23 mouse cellular contexts compared by ENCODE assay signal in genomic region chr2:7826272-7826671, GRCm38 (mm10).
DNase-seq lines count a peak whose midpoint lies in the region; ATAC-seq and TF ChIP-seq lines count a peak whose summit lies in the region.
"Had no signal": no experiment of that assay in that cellular context is flagged by ENCODE, and none has a peak within 500 bp of the region (broad histone marks: within the 10 kb centered on the region; RNA-seq: fewer than 3 reads in every experiment).

No protein-coding gene starts in this region.

- no peak for TF ChIP-seq CTCF in layer of hippocampus, adult 2 months (conservative IDR thresholded peaks at IDR 0.05)
- no peak for TF ChIP-seq CTCF in midbrain, postnatal 0 days (IDR thresholded peaks at IDR 0.05)

- no peak overlapping the region for H3K4me3 ChIP-seq in hindbrain, embryonic 14.5 days (replicated peaks; ENCODE audit: low read length)
- no peak overlapping the region for H3K4me3 ChIP-seq in hindbrain, embryonic 12.5 days
- no peak overlapping the region for H3K4me3 ChIP-seq in layer of hippocampus, adult 2 months
- H3K4me3 ChIP-seq in midbrain, postnatal 0 days (ENCODE audit: low read depth, low read length), result no peak overlapping the region
- H3K4me3 ChIP-seq: embryonic facial prominence, embryonic 13.5 days; heart, embryonic 13.5 days; neural tube, embryonic 12.5 days had no signal

- H3K4me2 ChIP-seq in hindbrain, embryonic 14.5 days (replicated peaks), result no peak overlapping the region
- no peak overlapping the region for H3K4me2 ChIP-seq in hindbrain, embryonic 12.5 days (replicated peaks)
- H3K4me2 ChIP-seq in midbrain, postnatal 0 days (ENCODE audit: low read depth, low read length, poor library complexity, severe bottlenecking), result no peak overlapping the region
- H3K4me2 ChIP-seq: embryonic facial prominence, embryonic 13.5 days; heart, embryonic 13.5 days; neural tube, embryonic 12.5 days had no signal

- ATAC-seq in hindbrain, embryonic 14.5 days (ENCODE audit: low FRiP score), result no peak
- no peak for ATAC-seq in hindbrain, embryonic 12.5 days (ENCODE audit: low FRiP score)
- ATAC-seq in midbrain, postnatal 0 days (ENCODE audit: low FRiP score), result no peak
- no peak for ATAC-seq in cerebellum, adult (ENCODE audit: insufficient number of reproducible peaks, low FRiP score, low TSS enrichment)
- ATAC-seq: forebrain, embryonic 16.5 days; hindbrain, embryonic 16.5 days; intestine, postnatal 0 days had no signal

- DNase-seq in hindbrain, embryonic 14.5 days (ENCODE audit: low spot score), result peak; percentile 28
- DNase-seq in right cerebral cortex, adult 18-20 months, result peak; percentile 17
- no peak for DNase-seq in right cerebral cortex, postnatal 25 days
- DNase-seq in layer of hippocampus, adult 2 months (ENCODE audit: low spot score in 2 of 2), result peak; percentile 17 to 30
- DNase-seq in midbrain, postnatal 0 days (ENCODE audit: low spot score), result peak; percentile 19
- DNase-seq in yolk sac, embryonic 10.5 days (ENCODE audit: low spot score), result no peak
- DNase-seq: B cell, adult 2 months; cerebellum, adult 9-11 months; gastrocnemius, postnatal 10 days; heart, adult 18-20 months; left cerebral cortex, postnatal 4 days; lung, adult 18-20 months; lung, postnatal 14 days; thymus, postnatal 14 days had no signal

- 63% methylated on average over 7 of the region's 7 CpGs for WGBS in hindbrain, embryonic 14.5 days
- 73% methylated on average over 7 of the region's 7 CpGs for WGBS in hindbrain, embryonic 12.5 days
- WGBS in midbrain, postnatal 0 days, result 56% methylated on average over 7 of the region's 7 CpGs

- no peak overlapping the region for H3K27ac ChIP-seq in hindbrain, embryonic 14.5 days
- H3K27ac ChIP-seq in hindbrain, embryonic 12.5 days, result no peak overlapping the region
- peak overlapping the region; percentile 36; the same call in 1 of the 2 replicates for H3K27ac ChIP-seq in layer of hippocampus, adult 2 months
- H3K27ac ChIP-seq in midbrain, postnatal 0 days (ENCODE audit: low read depth, low read length), result no peak overlapping the region
- H3K27ac ChIP-seq: embryonic facial prominence, embryonic 13.5 days; heart, embryonic 13.5 days; kidney, postnatal 0 days; neural tube, embryonic 12.5 days had no signal

- H3K36me3 ChIP-seq in hindbrain, embryonic 14.5 days (replicated peaks; ENCODE audit: control insufficient read depth, insufficient read depth), result no peaks in the 10 kb centered on the region
- no peaks in the 10 kb centered on the region for H3K36me3 ChIP-seq in hindbrain, embryonic 12.5 days
- no peaks in the 10 kb centered on the region for H3K36me3 ChIP-seq in midbrain, postnatal 0 days (ENCODE audit: insufficient read depth, low read length)
- H3K36me3 ChIP-seq: embryonic facial prominence, embryonic 13.5 days; heart, embryonic 13.5 days; neural tube, embryonic 12.5 days had no signal

- no peaks in the 10 kb centered on the region for H3K27me3 ChIP-seq in hindbrain, embryonic 14.5 days (ENCODE audit: control insufficient read depth, insufficient read depth, low read length)
- H3K27me3 ChIP-seq in hindbrain, embryonic 12.5 days, result no peaks in the 10 kb centered on the region
- H3K27me3 ChIP-seq in midbrain, postnatal 0 days (ENCODE audit: insufficient read depth, low read length), result no peaks in the 10 kb centered on the region
- H3K27me3 ChIP-seq: embryonic facial prominence, embryonic 13.5 days; heart, embryonic 13.5 days; neural tube, embryonic 12.5 days had no signal

- no peak overlapping the region for H3K9ac ChIP-seq in hindbrain, embryonic 14.5 days
- no peak overlapping the region for H3K9ac ChIP-seq in hindbrain, embryonic 12.5 days
- H3K9ac ChIP-seq in midbrain, postnatal 0 days (replicated peaks; ENCODE audit: low read length, poor library complexity, severe bottlenecking), result no peak overlapping the region
- H3K9ac ChIP-seq: embryonic facial prominence, embryonic 13.5 days; heart, embryonic 13.5 days; neural tube, embryonic 12.5 days had no signal

- no peaks in the 10 kb centered on the region for H3K4me1 ChIP-seq in hindbrain, embryonic 14.5 days (replicated peaks; ENCODE audit: control insufficient read depth, insufficient read depth, low read length)
- no peaks in the 10 kb centered on the region; the same call in 1 of the 2 replicates for H3K4me1 ChIP-seq in hindbrain, embryonic 12.5 days
- no peaks in the 10 kb centered on the region for H3K4me1 ChIP-seq in midbrain, postnatal 0 days (ENCODE audit: insufficient read depth, low read length)
- H3K4me1 ChIP-seq: embryonic facial prominence, embryonic 13.5 days; neural tube, embryonic 12.5 days had no signal

- no peaks in the 10 kb centered on the region for H3K9me3 ChIP-seq in hindbrain, embryonic 14.5 days (ENCODE audit: control insufficient read depth, low read length)
- no peaks in the 10 kb centered on the region for H3K9me3 ChIP-seq in hindbrain, embryonic 12.5 days (replicated peaks)
- H3K9me3 ChIP-seq in midbrain, postnatal 0 days (ENCODE audit: low read length), result no peaks in the 10 kb centered on the region
- H3K9me3 ChIP-seq: embryonic facial prominence, embryonic 13.5 days; heart, embryonic 13.5 days; neural tube, embryonic 12.5 days had no signal

Comparison
In these comparisons a context has a peak if more than half of its experiments do, and no peak if none do; other contexts are left out.
1. DNase-seq: peak in hindbrain, embryonic 14.5 days (single experiment), right cerebral cortex, adult 18-20 months (single experiment), layer of hippocampus, adult 2 months (2 of 2) and midbrain, postnatal 0 days (single experiment); none in right cerebral cortex, postnatal 25 days (single experiment) and yolk sac, embryonic 10.5 days (single experiment).